Mouse (Mus musculus) thymus, adult 2 months (tissue): ENCODE results near the gene Panx3.

Source experiments
- CTCF ChIP-seq: fragments of 200-500 bp; IDR thresholded peaks from 2 replicates; pipeline ENCODE4 v1.5.1; 2012; ENCODE audit warnings: mild to moderate bottlenecking, control low read depth, low read length, moderate library complexity, borderline replicate concordance; ENCODE audit not compliant: control insufficient read depth, poor library complexity, insufficient read depth; ENCODE audit errors: extremely low read depth
- POLR2A ChIP-seq: fragments of 200-500 bp; IDR thresholded peaks from 2 replicates; pipeline ENCODE4 v1.6.1; 2012; ENCODE audit warnings: mild to moderate bottlenecking, low read length, control low read depth, moderate library complexity; ENCODE audit not compliant: control insufficient read depth, poor library complexity, insufficient read depth; ENCODE audit errors: extremely low read depth

DNA sequence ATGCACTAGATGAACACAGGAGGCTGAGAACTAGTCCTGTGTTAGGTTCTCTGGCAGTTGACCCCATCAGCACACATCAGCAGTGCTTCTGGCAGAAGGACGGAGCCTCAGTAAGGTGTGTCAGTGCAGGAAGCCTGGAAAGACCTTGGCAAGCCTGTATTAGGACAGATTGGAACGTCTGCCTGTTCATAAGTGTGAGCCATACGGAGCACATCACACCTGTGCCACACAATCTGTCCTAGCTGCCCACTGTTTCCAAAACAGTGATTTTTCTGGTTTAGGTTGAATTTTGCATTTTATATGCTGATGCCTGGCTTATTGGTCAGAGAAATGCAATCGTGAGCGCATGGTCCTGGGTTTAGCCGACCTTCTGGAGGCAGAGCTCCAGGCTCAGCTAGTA, 47.7 kb downstream of the Panx3 start:
- TF ChIP-seq CTCF: no peak
- TF ChIP-seq POLR2A: no peak
